Mouse (Mus musculus): ENCODE measurements at regions not wholly inside any gene's neighbourhood (a gene's known extent, or its start where the extent isn't known, plus 50 kb on each side); places are given as distances from the start of the nearest gene placed in this dataset.
"Not testable (repeated sequence)": the region's sequence is repeated elsewhere in the genome, so short reads cannot be mapped to it uniquely, and the experiment has no call there.

DNA sequence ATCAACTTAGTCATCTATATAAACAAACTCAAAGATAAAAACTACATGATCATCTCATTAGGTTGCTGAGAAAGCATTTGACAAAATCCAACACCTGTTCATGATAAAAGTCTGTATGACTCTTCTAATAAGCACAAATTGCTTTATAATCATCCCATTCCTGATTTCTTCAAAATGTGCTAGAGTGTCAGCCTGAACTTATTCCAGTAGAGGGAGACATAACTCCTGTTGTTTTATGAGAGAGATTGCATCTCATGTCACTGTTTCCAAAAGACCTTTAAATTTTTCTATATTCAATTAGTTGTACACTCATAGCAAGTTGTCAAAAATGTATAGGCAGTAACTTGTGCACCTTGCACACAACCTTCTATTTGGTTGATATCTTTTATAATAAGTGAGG is 96.0 kb upstream of the Tacstd2 start:
- no peak overlapping the region for H3K27ac ChIP-seq (replicated peaks)
- H3K27me3 ChIP-seq: no peaks in the 10 kb centered on the region
- no peaks in the 10 kb centered on the region for H3K4me1 ChIP-seq
- no peaks in the 10 kb centered on the region for H3K36me3 ChIP-seq
- no peak for ATAC-seq (ENCODE audit: low FRiP score, low read depth)
- no peak overlapping the region for H3K4me3 ChIP-seq
- H3K9ac ChIP-seq (replicated peaks): no peak overlapping the region
- H3K9me3 ChIP-seq: no peaks in the 10 kb centered on the region
- H3K4me2 ChIP-seq (replicated peaks): no peak overlapping the region

DNA sequence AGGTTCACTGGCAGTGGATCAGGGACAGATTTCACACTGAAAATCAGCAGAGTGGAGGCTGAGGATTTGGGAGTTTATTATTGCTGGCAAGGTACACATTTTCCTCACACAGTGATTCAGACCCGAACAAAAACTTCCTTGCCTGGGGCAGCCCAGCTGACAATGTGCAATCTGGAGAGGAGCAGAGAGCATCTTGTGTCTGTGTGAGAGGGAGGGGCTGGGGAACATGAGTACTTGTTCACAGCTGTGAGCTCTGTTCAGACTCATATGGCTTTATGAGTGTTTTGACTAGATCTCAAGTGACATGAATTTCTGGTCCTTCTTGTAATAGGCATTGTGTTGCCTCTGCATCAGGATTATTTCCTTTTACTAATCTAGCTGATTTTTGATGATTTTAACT is 74.8 kb upstream of the Tacstd2 start:
- Histone ChIP-seq H3K36me3 (no peaks in the 10 kb centered on the region), H3K4me1 (no peaks in the 10 kb centered on the region), H3K27me3 (no peaks in the 10 kb centered on the region), H3K9ac (replicated peaks) (no peak overlapping the region), H3K9me3 (no peaks in the 10 kb centered on the region), H3K4me2 (replicated peaks) (no peak overlapping the region), H3K27ac (replicated peaks) (no peak overlapping the region), H3K4me3 (no peak overlapping the region)
- no peak for ATAC-seq (ENCODE audit: low FRiP score, low read depth)
- WGBS: 66% methylated on average over 1 of the region's 1 CpGs

DNA sequence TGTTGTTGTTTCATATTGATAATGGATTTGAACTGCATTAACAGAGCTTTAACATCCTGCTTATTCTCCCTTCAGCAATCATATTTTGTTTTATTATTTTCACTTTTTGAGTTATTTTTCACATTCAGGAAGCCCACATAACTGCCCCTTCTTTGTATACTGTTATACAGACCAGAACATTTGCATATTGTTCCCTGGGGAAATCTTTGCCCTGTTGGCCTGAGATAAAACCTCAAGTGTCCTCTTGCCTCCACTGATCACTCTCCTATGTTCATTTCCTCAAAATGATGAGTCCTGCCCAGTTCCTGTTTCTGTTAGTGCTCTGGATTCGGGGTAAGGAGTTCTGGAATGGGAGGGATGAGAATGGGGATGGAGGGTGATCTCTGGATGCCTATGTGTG is 73.9 kb upstream of the Tacstd2 start:
- not testable (repeated sequence) for H3K27ac ChIP-seq (replicated peaks); H3K36me3 ChIP-seq; H3K27me3 ChIP-seq; H3K9me3 ChIP-seq; H3K4me1 ChIP-seq; ATAC-seq (ENCODE audit: low FRiP score, low read depth); H3K4me2 ChIP-seq (replicated peaks); H3K9ac ChIP-seq (replicated peaks); H3K4me3 ChIP-seq
- WGBS: 58% methylated on average over 1 of the region's 1 CpGs

Measured in midbrain, embryonic 12.5 days (tissue).